Mouse (Mus musculus): ENCODE measurements at regions not wholly inside any gene's neighbourhood (a gene's known extent, or its start where the extent isn't known, plus 50 kb on each side); places are given as distances from the start of the nearest gene placed in this dataset.
"Not testable (repeated sequence)": the region's sequence is repeated elsewhere in the genome, so short reads cannot be mapped to it uniquely, and the experiment has no call there.

GRCm38 (mm10) chr5:148652525-148653243 lies 100.1 kb upstream of the Ubl3 start:
- H3K4me3 ChIP-seq (ENCODE audit: insufficient read depth, low read length): no peak overlapping the region
- TF ChIP-seq CTCF (IDR thresholded peaks at IDR 0.05; ENCODE audit: extremely low read depth, insufficient read depth, low read length) (no peak), POLR2A (IDR thresholded peaks at IDR 0.05; ENCODE audit: extremely low read depth, insufficient read depth, low read length) (no peak)
- no peaks in the 10 kb centered on the region for H3K4me1 ChIP-seq (ENCODE audit: control insufficient read depth, insufficient read depth, low read length)
- H3K27ac ChIP-seq (ENCODE audit: insufficient read depth, low read length): no peak overlapping the region

- Histone ChIP-seq H3K4me1 (ENCODE audit: control insufficient read depth, insufficient read depth, low read length) (no peaks in the 10 kb centered on the region), H3K27ac (ENCODE audit: insufficient read depth, low read length) (no peak overlapping the region), H3K4me3 (ENCODE audit: insufficient read depth, low read length) (no peak overlapping the region)
- no peak for TF ChIP-seq CTCF (IDR thresholded peaks at IDR 0.05; ENCODE audit: extremely low read depth, insufficient read depth, low read length)
- TF ChIP-seq POLR2A (IDR thresholded peaks at IDR 0.05; ENCODE audit: extremely low read depth, insufficient read depth, low read length): no peak
Measured at GRCm38 (mm10) chr5:148651736-148652135, 99.1 kb upstream of the Ubl3 start.

- not testable (repeated sequence) for H3K4me1 ChIP-seq (ENCODE audit: control insufficient read depth, insufficient read depth, low read length); H3K4me3 ChIP-seq (ENCODE audit: insufficient read depth, low read length); H3K27ac ChIP-seq (ENCODE audit: insufficient read depth, low read length)
Measured at GRCm38 (mm10) chr5:148649573-148649972, 97.0 kb upstream of the Ubl3 start.

- no peak overlapping the region for H3K4me3 ChIP-seq (ENCODE audit: insufficient read depth, low read length)
- TF ChIP-seq CTCF (IDR thresholded peaks at IDR 0.05; ENCODE audit: extremely low read depth, insufficient read depth, low read length) (no peak), POLR2A (IDR thresholded peaks at IDR 0.05; ENCODE audit: extremely low read depth, insufficient read depth, low read length) (no peak)
- H3K4me1 ChIP-seq (ENCODE audit: control insufficient read depth, insufficient read depth, low read length): no peaks in the 10 kb centered on the region
- no peak overlapping the region for H3K27ac ChIP-seq (ENCODE audit: insufficient read depth, low read length)
Measured at GRCm38 (mm10) chr5:148649123-148649522, 96.5 kb upstream of the Ubl3 start.

- Histone ChIP-seq H3K4me3 (ENCODE audit: insufficient read depth, low read length) (no peak overlapping the region), H3K4me1 (ENCODE audit: control insufficient read depth, insufficient read depth, low read length) (no peaks in the 10 kb centered on the region), H3K27ac (ENCODE audit: insufficient read depth, low read length) (no peak overlapping the region)
- TF ChIP-seq CTCF (IDR thresholded peaks at IDR 0.05; ENCODE audit: extremely low read depth, insufficient read depth, low read length) (no peak), POLR2A (IDR thresholded peaks at IDR 0.05; ENCODE audit: extremely low read depth, insufficient read depth, low read length) (no peak)
Measured at GRCm38 (mm10) chr5:148647644-148648043, 95.1 kb upstream of the Ubl3 start.

GRCm38 (mm10) chr5:148645772-148646171 lies 93.2 kb upstream of the Ubl3 start:
- TF ChIP-seq POLR2A (IDR thresholded peaks at IDR 0.05; ENCODE audit: extremely low read depth, insufficient read depth, low read length) (no peak), CTCF (IDR thresholded peaks at IDR 0.05; ENCODE audit: extremely low read depth, insufficient read depth, low read length) (no peak)
- H3K4me3 ChIP-seq (ENCODE audit: insufficient read depth, low read length): no peak overlapping the region
- H3K4me1 ChIP-seq (ENCODE audit: control insufficient read depth, insufficient read depth, low read length): no peaks in the 10 kb centered on the region
- no peak overlapping the region for H3K27ac ChIP-seq (ENCODE audit: insufficient read depth, low read length)

- no peak overlapping the region for H3K4me3 ChIP-seq (ENCODE audit: insufficient read depth, low read length)
- TF ChIP-seq POLR2A (IDR thresholded peaks at IDR 0.05; ENCODE audit: extremely low read depth, insufficient read depth, low read length): no peak
- no peak for TF ChIP-seq CTCF (IDR thresholded peaks at IDR 0.05; ENCODE audit: extremely low read depth, insufficient read depth, low read length)
- H3K27ac ChIP-seq (ENCODE audit: insufficient read depth, low read length): no peak overlapping the region
- H3K4me1 ChIP-seq (ENCODE audit: control insufficient read depth, insufficient read depth, low read length): no peaks in the 10 kb centered on the region
Measured at GRCm38 (mm10) chr5:148645191-148645681, 92.6 kb upstream of the Ubl3 start.

GRCm38 (mm10) chr5:148644345-148644744 lies 91.8 kb upstream of the Ubl3 start:
- TF ChIP-seq POLR2A (IDR thresholded peaks at IDR 0.05; ENCODE audit: extremely low read depth, insufficient read depth, low read length) (no peak), CTCF (IDR thresholded peaks at IDR 0.05; ENCODE audit: extremely low read depth, insufficient read depth, low read length) (peak; percentile 13; the same call in 1 of the 2 replicates)
- Histone ChIP-seq H3K27ac (ENCODE audit: insufficient read depth, low read length) (no peak overlapping the region), H3K4me3 (ENCODE audit: insufficient read depth, low read length) (no peak overlapping the region), H3K4me1 (ENCODE audit: control insufficient read depth, insufficient read depth, low read length) (no peaks in the 10 kb centered on the region)

GRCm38 (mm10) chr5:148641652-148642395 lies 89.2 kb upstream of the Ubl3 start:
- H3K4me1 ChIP-seq (ENCODE audit: control insufficient read depth, insufficient read depth, low read length): no peaks in the 10 kb centered on the region
- no peak overlapping the region for H3K4me3 ChIP-seq (ENCODE audit: insufficient read depth, low read length)
- TF ChIP-seq CTCF (IDR thresholded peaks at IDR 0.05; ENCODE audit: extremely low read depth, insufficient read depth, low read length) (no peak), POLR2A (IDR thresholded peaks at IDR 0.05; ENCODE audit: extremely low read depth, insufficient read depth, low read length) (no peak)
- H3K27ac ChIP-seq (ENCODE audit: insufficient read depth, low read length): no peak overlapping the region

GRCm38 (mm10) chr5:148640523-148640922 lies 87.9 kb upstream of the Ubl3 start:
- no peak for TF ChIP-seq POLR2A (IDR thresholded peaks at IDR 0.05; ENCODE audit: extremely low read depth, insufficient read depth, low read length)
- TF ChIP-seq CTCF (IDR thresholded peaks at IDR 0.05; ENCODE audit: extremely low read depth, insufficient read depth, low read length): no peak
- H3K4me3 ChIP-seq (ENCODE audit: insufficient read depth, low read length): no peak overlapping the region

More at GRCm38 (mm10) chr5:148640523-148640922, 87.9 kb upstream of the Ubl3 start:
- H3K4me1 ChIP-seq (ENCODE audit: control insufficient read depth, insufficient read depth, low read length): no peaks in the 10 kb centered on the region
- H3K27ac ChIP-seq (ENCODE audit: insufficient read depth, low read length): no peak overlapping the region
